Mouse (Mus musculus): ENCODE data around the gene Kcnj9. TPM values are rescaled to one million over a fixed set of nuclear protein-coding genes. Genes with fewer than 3 reads are reported as not detected.

Kcnj9 gene
- polyA plus RNA-seq, 1 experiment = 1.5 TPM

DNA sequence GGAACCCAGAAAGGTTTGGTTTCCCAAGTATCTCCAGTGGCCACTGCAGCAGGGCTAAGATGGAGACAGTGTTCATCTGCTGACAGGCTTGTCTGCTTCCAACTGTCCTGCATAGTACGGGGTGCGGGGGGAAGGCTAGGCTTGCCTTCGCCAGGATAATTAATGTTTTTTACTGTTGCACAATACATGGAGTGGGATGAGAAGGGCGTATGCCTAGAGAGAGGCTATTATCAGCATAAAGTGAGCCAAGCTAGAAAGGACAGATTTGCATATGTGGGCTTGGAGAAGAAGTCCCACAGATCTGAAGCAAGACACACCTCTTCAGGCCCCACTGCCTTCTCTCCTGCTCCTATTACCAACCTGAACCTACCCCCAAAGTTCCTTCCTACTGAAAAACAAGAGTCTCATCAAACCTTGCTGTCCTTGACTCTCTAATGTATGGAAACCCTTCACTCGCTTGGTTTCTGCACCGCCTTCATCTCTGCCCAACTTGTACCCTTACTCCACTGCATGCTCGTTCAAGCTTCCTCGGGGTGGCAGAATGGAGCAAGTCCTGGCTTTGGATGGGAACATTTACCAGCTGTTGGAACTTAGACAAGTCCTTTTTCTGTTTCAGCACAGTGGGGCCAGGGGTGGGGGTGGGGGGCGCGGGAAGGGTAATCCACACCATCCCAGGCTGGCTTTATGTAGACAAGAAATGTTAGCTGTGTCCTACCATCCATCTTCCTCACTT, 47.4 kb downstream of the Kcnj9 start:
- Histone ChIP-seq H3K27me3 (ENCODE audit: control insufficient read depth, insufficient read depth, low read length) (no peaks in the 10 kb centered on the region), H3K4me3 (ENCODE audit: control insufficient read depth, insufficient read depth, low read length) (no peak overlapping the region), H3K27ac (ENCODE audit: control insufficient read depth, insufficient read depth, low read length) (no peak overlapping the region), H3K36me3 (ENCODE audit: control insufficient read depth, insufficient read depth, low read length) (no peaks in the 10 kb centered on the region), H3K4me1 (replicated peaks; ENCODE audit: control insufficient read depth, insufficient read depth, low read length) (peaks cover 5% of the 10 kb centered on the region; the same call in 1 of the 2 replicates)
- DNase-seq = no peak
- TF ChIP-seq CTCF (IDR thresholded peaks at IDR 0.05; ENCODE audit: borderline replicate concordance, control insufficient read depth, extremely low read depth, insufficient read depth, low read length, poor library complexity) = no peak
- no peak for TF ChIP-seq POLR2A (IDR thresholded peaks at IDR 0.05; ENCODE audit: control insufficient read depth, extremely low read depth, insufficient read depth, low read length, poor library complexity)
- WGBS = 92% methylated on average over 10 of the region's 10 CpGs

GRCm38 (mm10) chr1:172279768-172280509, 49.2 kb downstream of the Kcnj9 start:
- Histone ChIP-seq H3K27ac (ENCODE audit: control insufficient read depth, insufficient read depth, low read length) (no peak overlapping the region), H3K4me3 (ENCODE audit: control insufficient read depth, insufficient read depth, low read length) (no peak overlapping the region), H3K36me3 (ENCODE audit: control insufficient read depth, insufficient read depth, low read length) (no peaks in the 10 kb centered on the region), H3K4me1 (replicated peaks; ENCODE audit: control insufficient read depth, insufficient read depth, low read length) (peaks cover 9% of the 10 kb centered on the region), H3K27me3 (ENCODE audit: control insufficient read depth, insufficient read depth, low read length) (no peaks in the 10 kb centered on the region)
- DNase-seq = no peak
- WGBS = 91% methylated on average over 16 of the region's 16 CpGs
- TF ChIP-seq POLR2A (IDR thresholded peaks at IDR 0.05; ENCODE audit: control insufficient read depth, extremely low read depth, insufficient read depth, low read length, poor library complexity) (no peak), CTCF (IDR thresholded peaks at IDR 0.05; ENCODE audit: borderline replicate concordance, control insufficient read depth, extremely low read depth, insufficient read depth, low read length, poor library complexity) (no peak)

GRCm38 (mm10) chr1:172278328-172278727, 50.8 kb downstream of the Kcnj9 start:
- DNase-seq = no peak
- Histone ChIP-seq H3K27ac (ENCODE audit: control insufficient read depth, insufficient read depth, low read length) (no peak overlapping the region), H3K27me3 (ENCODE audit: control insufficient read depth, insufficient read depth, low read length) (no peaks in the 10 kb centered on the region), H3K4me3 (ENCODE audit: control insufficient read depth, insufficient read depth, low read length) (no peak overlapping the region), H3K36me3 (ENCODE audit: control insufficient read depth, insufficient read depth, low read length) (no peaks in the 10 kb centered on the region), H3K4me1 (replicated peaks; ENCODE audit: control insufficient read depth, insufficient read depth, low read length) (peaks cover 9% of the 10 kb centered on the region)
- TF ChIP-seq POLR2A (IDR thresholded peaks at IDR 0.05; ENCODE audit: control insufficient read depth, extremely low read depth, insufficient read depth, low read length, poor library complexity) (no peak), CTCF (IDR thresholded peaks at IDR 0.05; ENCODE audit: borderline replicate concordance, control insufficient read depth, extremely low read depth, insufficient read depth, low read length, poor library complexity) (no peak)
- 98% methylated on average over 13 of the region's 13 CpGs for WGBS

DNA sequence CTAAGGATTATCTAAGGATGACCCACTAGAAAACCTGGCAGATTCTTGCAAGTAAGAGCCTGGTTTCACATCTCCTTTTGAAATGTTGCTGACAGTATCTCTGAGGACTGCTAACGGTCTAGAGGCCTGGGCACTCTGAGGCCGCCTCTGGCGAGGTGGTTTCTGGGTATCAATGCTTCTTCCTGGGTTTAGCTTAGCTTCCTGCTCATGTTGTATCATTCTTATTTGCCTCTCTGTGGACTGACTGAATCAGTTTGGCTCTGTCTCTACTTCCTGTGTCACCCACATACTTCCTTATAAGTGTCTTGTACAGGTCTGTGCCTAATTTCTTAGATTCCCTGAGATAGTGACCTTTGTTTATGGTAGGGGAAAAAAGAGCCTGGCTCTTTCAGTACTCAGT, 51.9 kb downstream of the Kcnj9 start:
- Histone ChIP-seq H3K4me3 (ENCODE audit: control insufficient read depth, insufficient read depth, low read length) (no peak overlapping the region), H3K36me3 (ENCODE audit: control insufficient read depth, insufficient read depth, low read length) (no peaks in the 10 kb centered on the region), H3K27me3 (ENCODE audit: control insufficient read depth, insufficient read depth, low read length) (no peaks in the 10 kb centered on the region), H3K4me1 (replicated peaks; ENCODE audit: control insufficient read depth, insufficient read depth, low read length) (peaks cover 9% of the 10 kb centered on the region), H3K27ac (ENCODE audit: control insufficient read depth, insufficient read depth, low read length) (no peak overlapping the region)
- 12% methylated on average over 3 of the region's 3 CpGs for WGBS
- peak; percentile 11 for DNase-seq
- no peak for TF ChIP-seq CTCF (IDR thresholded peaks at IDR 0.05; ENCODE audit: borderline replicate concordance, control insufficient read depth, extremely low read depth, insufficient read depth, low read length, poor library complexity)
- no peak for TF ChIP-seq POLR2A (IDR thresholded peaks at IDR 0.05; ENCODE audit: control insufficient read depth, extremely low read depth, insufficient read depth, low read length, poor library complexity)

DNA sequence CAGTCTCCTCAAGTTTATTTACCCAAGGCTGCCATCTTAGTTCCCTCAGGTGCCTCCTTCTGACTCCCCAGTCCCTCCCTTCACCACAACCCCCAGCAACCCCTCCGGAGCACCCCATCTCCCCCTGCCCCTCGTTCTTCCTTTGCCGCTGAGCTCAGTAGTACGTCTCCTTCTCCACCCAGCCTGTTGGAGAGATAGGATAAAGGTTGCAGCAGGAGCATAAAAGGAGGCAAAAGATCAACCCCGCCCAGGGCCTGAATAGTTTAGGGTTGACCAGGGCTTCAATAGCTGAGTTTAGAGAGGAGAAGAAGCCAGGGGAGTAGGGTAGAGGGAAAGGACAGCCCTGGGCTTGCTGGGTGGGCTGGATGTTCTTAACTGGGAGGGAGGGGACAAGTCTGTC, 54.6 kb downstream of the Kcnj9 start:
- WGBS = 94% methylated on average over 5 of the region's 5 CpGs
- no peak overlapping the region for H3K27ac ChIP-seq (ENCODE audit: control insufficient read depth, insufficient read depth, low read length)
- peaks cover 9% of the 10 kb centered on the region for H3K4me1 ChIP-seq (replicated peaks; ENCODE audit: control insufficient read depth, insufficient read depth, low read length)
- H3K4me3 ChIP-seq (ENCODE audit: control insufficient read depth, insufficient read depth, low read length) = no peak overlapping the region
- no peak for DNase-seq
- no peak for TF ChIP-seq POLR2A (IDR thresholded peaks at IDR 0.05; ENCODE audit: control insufficient read depth, extremely low read depth, insufficient read depth, low read length, poor library complexity)
- TF ChIP-seq CTCF (IDR thresholded peaks at IDR 0.05; ENCODE audit: borderline replicate concordance, control insufficient read depth, extremely low read depth, insufficient read depth, low read length, poor library complexity) = no peak
- H3K36me3 ChIP-seq (ENCODE audit: control insufficient read depth, insufficient read depth, low read length) = no peaks in the 10 kb centered on the region
- no peaks in the 10 kb centered on the region for H3K27me3 ChIP-seq (ENCODE audit: control insufficient read depth, insufficient read depth, low read length)

DNA sequence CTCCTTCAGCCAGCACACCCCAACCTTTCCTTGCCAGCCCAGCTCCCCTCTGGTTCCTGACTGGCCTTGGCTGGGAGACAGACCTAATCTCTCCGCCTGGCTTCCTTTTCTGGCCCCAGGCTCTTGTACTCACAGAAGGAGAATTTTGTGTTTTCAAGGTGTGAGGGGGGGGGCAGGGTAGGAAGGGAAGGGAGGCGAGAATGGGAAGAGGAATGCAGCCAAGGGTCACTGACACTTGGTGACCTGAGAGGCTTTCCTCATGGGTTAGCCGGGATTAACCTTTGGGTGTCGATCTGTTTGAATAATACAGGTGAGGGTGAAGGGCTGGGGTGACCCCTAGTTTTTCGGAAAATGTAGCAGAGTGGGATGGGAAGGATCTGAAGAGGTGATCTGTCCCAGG, 55.0 kb downstream of the Kcnj9 start:
- H3K36me3 ChIP-seq (ENCODE audit: control insufficient read depth, insufficient read depth, low read length) = no peaks in the 10 kb centered on the region
- no peak for TF ChIP-seq CTCF (IDR thresholded peaks at IDR 0.05; ENCODE audit: borderline replicate concordance, control insufficient read depth, extremely low read depth, insufficient read depth, low read length, poor library complexity)
- TF ChIP-seq POLR2A (IDR thresholded peaks at IDR 0.05; ENCODE audit: control insufficient read depth, extremely low read depth, insufficient read depth, low read length, poor library complexity) = no peak
- H3K4me1 ChIP-seq (replicated peaks; ENCODE audit: control insufficient read depth, insufficient read depth, low read length) = peaks cover 9% of the 10 kb centered on the region
- H3K27ac ChIP-seq (ENCODE audit: control insufficient read depth, insufficient read depth, low read length) = no peak overlapping the region
- no peak for DNase-seq
- no peaks in the 10 kb centered on the region for H3K27me3 ChIP-seq (ENCODE audit: control insufficient read depth, insufficient read depth, low read length)
- 96% methylated on average over 5 of the region's 5 CpGs for WGBS
- H3K4me3 ChIP-seq (ENCODE audit: control insufficient read depth, insufficient read depth, low read length) = no peak overlapping the region
